Mouse (Mus musculus) CD4-positive, CD25-positive, alpha-beta regulatory T cell, adult 4 months (primary cell): ENCODE data around the gene Ppp1r1c. TPM values are rescaled to one million over a fixed set of nuclear protein-coding genes. Genes with fewer than 3 reads are reported as not detected.

Experiments
- ATAC-seq: one replicate; pipeline ENCODE4 v1.8.0; 2017
- polyA plus RNA-seq, 2 experiments: library from polyadenylated mRNA; unstranded; fragments of 100-300 nt; shearing (Covaris generic); gene quantifications; one replicate each; pipeline ENCODE4 v1.2.1; 2017

Ppp1r1c gene
- polyA plus RNA-seq = under 1 TPM in 1 of 2 experiments, not detected in 1; 0.17 TPM

DNA sequence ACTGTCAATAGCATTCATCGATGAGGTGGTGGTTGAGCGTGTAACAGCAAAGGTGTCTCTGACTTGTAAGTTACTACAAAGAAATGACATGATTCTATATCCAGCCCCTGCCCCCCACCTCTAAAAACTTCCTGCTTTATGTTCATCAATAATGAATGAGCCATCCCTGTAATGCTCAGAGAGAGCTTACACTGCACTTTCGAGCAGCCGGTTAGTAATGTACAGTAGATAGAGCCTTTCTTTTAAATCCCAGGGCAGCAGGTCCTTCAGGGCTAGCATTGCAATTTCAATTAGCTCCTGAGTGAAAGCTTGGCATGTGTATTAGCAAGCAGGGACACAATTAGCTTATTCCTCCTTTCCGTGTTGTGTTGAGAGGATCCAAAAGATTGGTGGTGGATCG lies at the start of gene Ppp1r1c:
Ppp1r1c (plus strand) TSS at position 206 of the 400 bp plus-strand sequence.
- no peak for ATAC-seq

DNA sequence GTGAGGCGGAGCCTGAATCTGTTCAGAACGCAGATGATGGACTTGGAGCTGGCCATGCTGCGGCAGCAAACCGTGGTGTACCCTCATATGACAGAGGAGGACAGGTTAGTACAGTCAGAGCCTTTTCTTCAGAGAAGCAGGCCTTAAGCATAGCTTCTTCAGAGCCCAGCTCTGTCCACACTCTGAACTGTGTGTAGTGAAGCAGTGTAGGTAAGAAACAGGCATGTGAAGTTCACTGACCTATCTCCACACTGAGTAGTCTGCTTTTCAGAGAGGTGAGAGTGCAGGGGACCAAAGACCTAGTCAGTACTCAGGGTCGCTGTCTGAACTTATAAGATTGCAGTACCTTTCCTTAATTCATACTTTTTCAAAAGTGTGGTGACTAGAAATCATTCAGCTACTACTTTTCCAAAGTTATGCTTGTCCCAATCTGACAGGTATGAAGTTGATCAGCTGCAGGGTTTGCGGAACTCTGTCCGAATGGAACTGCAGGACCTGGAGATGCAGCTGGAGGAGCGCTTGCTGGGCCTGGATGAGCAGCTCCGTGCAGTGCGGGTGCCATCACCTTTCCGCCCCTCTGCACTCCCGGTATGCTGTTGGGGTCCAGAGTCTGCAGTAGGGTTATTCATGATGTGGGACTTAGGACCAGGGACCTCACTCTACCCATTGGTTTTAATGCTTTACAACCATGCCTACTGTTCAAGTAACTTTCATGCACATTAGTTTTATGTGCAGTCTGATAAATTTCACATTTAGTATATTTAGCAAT lies 47.0 kb upstream of the Ppp1r1c start:
- no peak for ATAC-seq

DNA sequence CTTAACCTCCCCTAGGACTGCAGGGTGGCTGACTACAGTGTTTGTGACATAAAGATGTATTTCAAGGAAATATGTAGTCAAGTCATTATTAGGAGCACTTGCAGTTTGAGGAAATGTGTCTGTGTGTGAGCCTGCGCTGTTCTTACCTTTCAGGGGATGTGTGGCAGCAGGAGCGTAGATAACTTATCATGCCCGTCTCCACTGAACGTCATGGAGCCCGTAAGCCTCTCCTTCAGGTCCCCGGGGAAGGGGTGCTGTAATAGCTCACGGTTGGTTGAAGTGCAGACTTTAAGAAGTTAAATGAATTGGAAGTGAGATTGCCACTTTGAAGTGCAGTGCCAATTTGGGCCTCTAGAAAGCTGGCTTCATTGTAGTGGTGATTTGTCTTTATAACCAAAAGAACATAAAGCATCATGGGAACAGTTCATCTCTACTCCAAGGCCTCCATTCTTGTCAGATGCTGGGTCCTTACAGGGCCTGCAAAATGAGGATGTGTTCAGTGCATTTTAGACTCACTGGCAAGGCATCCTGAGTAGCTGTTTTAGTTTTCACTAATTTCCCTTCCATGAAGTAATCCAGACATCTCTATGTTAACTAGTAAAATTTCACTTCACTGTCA lies 46.0 kb upstream of the Ppp1r1c start:
- no peak for ATAC-seq

DNA sequence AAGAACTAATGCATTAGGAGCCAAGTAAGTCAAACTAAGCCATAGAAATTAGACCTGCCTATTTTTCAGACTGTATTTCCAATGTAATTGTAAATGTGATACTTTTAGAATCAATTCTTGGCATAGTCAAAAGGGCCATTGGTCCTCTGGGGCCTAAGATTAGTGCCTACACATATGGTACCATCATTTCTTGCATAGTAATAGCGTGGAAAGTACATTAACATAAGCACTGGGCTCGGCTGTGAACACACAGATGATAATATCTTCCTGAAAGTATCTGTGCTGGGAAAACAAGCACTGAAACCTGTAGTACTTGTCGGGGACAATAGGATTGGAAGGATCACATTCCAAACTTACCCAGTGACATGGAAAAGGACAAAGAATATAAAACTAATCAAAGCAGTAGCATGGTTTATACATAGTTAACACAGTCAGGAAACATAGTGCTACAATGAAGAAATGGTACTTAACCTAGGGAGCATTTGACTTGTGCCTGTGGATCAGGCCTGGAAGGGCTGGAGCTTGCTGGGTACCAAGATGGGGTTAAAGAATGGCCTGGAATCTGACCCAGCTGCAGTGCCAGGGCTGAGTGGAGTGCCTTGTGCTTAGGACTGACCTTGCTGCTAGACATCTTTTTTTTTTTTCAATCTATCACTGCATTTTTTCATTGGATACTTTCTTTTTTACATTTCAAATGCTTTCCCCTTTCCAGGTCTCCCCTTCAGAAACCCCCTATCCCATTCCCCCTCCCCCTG lies 42.9 kb upstream of the Ppp1r1c start:
- ATAC-seq = no peak

DNA sequence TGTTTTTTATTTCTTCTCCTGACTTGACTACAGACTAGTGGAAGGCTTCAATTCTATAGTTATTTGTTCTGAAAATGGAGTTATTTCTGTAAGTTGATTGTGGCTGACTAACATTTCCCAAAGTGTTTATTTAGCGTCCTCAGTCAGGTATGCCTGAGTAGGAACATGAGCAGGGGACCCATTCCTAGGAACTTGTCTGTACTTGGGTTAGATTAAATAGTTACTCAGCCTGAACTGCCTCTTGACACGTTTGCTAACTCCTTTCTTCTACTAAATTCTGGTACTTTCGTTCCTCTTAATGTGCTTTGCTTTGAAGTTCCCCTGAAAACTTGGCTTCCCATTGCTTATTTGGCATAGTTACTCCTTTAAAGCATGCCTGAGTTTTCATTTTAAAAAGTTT lies 42.1 kb upstream of the Ppp1r1c start:
- no peak for ATAC-seq

DNA sequence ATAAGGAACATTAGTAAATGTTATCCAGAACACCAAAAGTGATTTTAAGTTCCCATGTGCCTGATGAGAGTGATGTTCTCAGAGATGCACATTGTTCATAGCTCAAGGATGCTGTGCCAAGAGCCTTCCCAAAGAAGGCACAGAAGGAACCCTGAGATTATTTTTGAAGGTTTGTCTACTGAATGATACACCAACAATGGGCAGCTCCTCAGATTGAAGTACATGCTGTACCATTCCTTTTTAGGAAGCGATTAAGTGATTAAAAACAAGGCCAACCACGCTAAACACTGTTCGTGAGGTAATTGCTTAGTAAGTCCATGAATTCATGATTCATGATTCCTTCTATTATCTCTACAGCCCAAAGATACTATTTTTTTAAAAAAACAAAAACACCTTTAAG lies 32.3 kb upstream of the Ppp1r1c start:
- no peak for ATAC-seq

DNA sequence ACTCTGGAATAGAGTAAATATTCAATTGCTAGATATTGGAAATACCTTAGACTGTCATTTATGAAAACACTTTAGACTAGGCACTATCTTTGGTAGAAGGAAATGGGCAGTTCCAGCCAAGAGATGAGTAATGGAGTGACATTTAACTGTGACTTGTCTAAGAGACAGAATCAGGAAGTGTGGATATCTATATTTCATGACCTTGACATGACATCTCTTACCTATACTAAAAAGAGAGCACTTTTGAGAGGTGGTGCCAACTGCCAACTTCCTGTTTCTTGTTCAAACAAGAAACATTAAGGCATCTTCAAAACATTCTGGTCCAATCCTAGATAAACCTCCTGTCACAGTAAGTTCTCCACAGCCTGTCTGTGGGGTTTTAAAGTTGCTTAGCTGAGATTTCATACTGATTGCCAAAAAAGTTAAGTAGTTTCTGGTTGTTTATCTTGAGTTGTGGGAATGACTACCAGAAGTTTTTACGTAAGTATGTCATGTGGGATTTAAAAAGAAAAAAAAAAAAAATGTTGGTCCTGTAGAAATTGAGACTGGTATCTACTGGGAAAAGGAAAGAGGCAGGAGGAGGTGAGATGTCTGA lies 29.8 kb upstream of the Ppp1r1c start:
- ATAC-seq = no peak

DNA sequence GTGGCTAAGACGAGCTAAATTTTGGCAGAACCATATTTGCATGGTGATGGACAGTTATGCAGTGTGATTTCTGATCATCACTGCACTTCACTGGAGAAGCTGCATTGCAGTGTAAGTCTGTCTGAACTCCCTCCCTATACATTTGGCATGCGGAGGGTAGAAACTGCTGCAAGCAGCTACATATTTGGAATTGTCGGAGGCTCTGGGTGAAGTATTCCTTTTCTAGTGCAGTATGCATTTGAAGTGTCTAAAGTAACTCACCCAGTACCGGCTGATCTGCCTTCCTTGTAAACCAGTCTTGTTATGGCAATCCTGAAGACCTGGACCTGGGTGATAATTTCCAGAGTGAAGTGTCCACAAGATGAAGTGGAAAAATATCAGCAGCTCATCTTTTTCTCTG lies 25.9 kb upstream of the Ppp1r1c start:
- ATAC-seq = no peak

- no peak for ATAC-seq
These were observed 24.3 kb upstream of the Ppp1r1c start for GRCm38 (mm10) chr2:79683258-79683657.

DNA sequence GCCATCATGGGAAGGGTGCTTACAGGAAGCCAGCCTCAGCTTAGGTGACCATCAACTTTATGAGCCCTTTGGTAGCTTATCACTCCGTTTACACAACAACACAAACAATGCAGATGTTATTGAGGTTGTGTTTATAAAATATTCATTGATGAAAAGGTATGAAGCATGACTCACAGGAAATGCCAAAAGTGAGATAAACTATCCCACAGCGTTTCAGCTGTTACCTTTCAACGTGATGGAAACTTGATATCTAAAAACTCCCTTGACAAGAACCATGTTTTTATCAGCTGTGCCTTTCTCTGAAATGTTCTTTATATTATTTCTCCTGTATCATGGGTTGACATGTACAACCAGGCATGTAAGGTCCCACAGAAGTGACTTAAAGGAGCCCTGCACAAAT lies 16.7 kb upstream of the Ppp1r1c start:
- no peak for ATAC-seq

DNA sequence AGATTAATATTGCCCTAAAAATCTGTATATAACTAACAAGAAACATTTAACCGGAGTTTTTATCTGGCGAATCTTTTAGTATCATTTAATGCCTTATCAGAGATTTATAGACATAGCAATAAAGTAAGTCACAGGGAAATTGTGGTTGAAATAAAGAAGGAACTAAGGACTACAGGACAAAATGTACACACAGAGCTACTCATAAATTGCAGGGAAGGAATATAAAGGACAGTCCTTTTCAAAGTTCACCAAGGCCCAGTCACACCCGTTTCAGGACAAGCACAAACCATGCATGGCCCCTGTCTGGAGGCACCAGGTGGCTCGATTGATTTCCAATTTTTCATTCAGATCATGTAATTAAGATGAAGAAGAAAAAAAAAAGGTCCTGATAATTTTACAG lies 12.4 kb upstream of the Ppp1r1c start:
- ATAC-seq = no peak

- ATAC-seq = no peak
These were observed 11.6 kb upstream of the Ppp1r1c start for GRCm38 (mm10) chr2:79695939-79696338.

GRCm38 (mm10) chr2:79696478-79697230 lies 10.9 kb upstream of the Ppp1r1c start:
- no peak for ATAC-seq

DNA sequence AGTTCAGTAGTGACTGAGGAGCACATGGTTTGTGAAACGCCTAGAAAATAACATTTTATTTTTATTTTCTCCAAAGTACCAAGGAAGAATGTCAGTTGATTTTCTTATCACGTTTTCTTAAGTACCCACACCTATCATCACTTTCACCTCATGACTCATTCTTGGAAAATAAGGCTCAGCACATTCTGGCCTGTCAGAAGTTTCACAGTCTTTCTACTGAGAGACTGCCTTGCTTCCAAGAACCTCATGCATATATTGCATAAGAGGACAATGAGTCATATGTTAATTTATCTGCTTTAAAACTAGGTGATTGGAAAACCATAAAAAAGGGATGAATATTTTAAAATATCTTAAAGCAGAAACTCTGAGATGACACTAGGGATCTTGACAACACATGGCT lies 9.4 kb upstream of the Ppp1r1c start:
- ATAC-seq = peak; percentile 37

DNA sequence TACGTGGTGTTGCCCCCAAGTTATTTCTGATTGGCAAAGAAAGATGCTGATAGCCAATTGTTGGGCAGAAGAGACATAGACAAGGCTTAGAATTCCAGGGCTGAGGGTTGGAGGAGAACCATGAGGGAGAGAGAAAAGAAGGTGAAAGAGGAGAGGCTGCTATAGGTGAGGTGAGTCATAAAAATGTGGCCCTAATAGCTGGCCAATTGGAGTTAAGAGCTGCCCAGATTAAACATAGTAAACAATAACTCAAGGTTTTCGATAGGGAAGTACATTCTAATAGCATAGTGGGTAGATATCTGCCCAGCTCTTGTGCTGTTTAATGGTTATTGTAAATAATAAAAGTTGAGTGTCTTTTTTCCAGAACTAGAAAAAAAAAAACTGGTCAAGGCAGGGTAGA lies 2.8 kb upstream of the Ppp1r1c start:
- no peak for ATAC-seq

GRCm38 (mm10) chr2:79713662-79714091 lies 6.1 kb downstream of the Ppp1r1c start:
- no peak for ATAC-seq

DNA sequence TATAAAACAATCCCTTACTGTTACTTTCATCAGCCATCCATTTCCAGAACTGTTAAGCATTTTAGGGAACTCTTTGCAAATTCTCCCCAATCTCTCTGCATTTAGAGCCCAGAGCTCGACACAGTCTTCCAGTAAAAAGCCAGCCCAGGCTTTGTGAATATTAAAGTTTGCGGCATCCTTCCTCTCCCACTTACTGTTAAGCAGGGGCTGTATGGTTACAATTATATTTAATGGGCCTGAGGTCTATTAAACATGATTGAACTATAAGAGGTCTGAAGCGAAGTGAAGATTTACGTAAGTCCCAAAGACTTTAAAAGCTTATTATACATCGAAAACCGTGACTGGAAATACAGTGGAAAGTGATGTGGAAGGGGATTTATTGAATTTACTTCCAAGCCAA lies 7.2 kb downstream of the Ppp1r1c start:
- no peak for ATAC-seq

GRCm38 (mm10) chr2:79715925-79716324 lies 8.3 kb downstream of the Ppp1r1c start:
- ATAC-seq = no peak

- no peak for ATAC-seq
These were observed 10.3 kb downstream of the Ppp1r1c start for GRCm38 (mm10) chr2:79717846-79718245.

DNA sequence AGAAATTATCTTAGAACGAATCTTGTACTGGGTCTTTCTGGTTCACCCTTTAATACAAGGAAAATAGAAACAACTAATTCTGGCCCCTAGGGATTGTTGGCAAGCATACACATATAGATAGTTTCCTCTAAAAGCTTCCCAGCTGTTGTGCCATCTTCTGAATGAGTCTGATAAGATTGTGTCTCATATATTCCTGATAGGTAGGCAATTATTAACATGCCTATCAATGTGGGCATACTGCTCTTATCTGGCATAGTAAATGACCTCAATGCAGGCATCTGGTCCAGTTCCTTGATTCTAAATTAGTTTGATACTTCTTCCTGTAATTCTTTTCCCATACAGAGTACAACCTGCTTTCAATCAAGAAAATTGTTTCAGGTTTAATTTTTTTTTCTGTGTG lies 14.8 kb downstream of the Ppp1r1c start:
- no peak for ATAC-seq

DNA sequence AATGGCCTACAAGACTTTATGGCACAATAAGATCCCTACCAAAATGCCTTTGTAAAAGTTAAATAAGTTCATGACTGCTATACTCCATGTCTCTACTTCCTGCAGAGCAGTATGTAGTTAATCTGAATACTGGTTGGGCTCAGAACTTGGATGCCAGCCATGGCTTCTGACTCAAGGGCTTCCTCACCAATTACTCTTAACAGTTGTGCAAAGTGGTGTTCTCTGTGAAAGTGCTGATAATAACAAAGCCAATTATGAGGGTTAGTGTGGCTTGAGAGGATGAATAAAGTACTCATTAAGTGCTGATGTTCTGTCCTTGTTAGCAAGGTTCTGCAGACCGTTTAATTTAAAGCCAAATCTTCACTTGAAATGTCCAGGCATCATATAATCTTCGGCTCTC lies 31.4 kb downstream of the Ppp1r1c start:
- no peak for ATAC-seq

- no peak for ATAC-seq
These were observed 34.4 kb downstream of the Ppp1r1c start for GRCm38 (mm10) chr2:79741966-79742365.

- no peak for ATAC-seq
These were observed 36.6 kb downstream of the Ppp1r1c start for GRCm38 (mm10) chr2:79744164-79744563.
